Mouse (Mus musculus) CH12.LX (cell line): ENCODE results near the gene Cyp1a1. TPM values are rescaled to one million over a fixed set of nuclear protein-coding genes. Genes with fewer than 3 reads are reported as not detected.

Experiments used
- DNase-seq: peaks from one replicate; pipeline ENCODE4 v3.0.0-alpha.2; 2013; ENCODE audit errors: extremely low read depth
- H3K27ac ChIP-seq: 2 replicates; pipeline ENCODE4 v1.5.1; 2012; ENCODE audit warnings: low read depth, mild to moderate bottlenecking, control low read depth, moderate library complexity; ENCODE audit not compliant: insufficient read depth
- H3K27me3 ChIP-seq: replicated peaks from 2 replicates; pipeline ENCODE3; 2012; ENCODE audit warnings: inconsistent platforms
- H3K36me3 ChIP-seq, 2 experiments: replicated peaks in 1 of 2; 2 replicates each; pipeline versions ENCODE3 to v1.6.1; 2012; ENCODE audit warnings: inconsistent platforms in 1 of 2, low read length in 1 of 2, mild to moderate bottlenecking in 1 of 2, mixed read lengths in 1 of 2, moderate library complexity in 1 of 2; ENCODE audit not compliant: control insufficient read depth in 1 of 2, insufficient read depth in 1 of 2
- H3K4me1 ChIP-seq, 2 experiments: 2 replicates each; pipeline ENCODE4 v1.6.1; 2012; ENCODE audit warnings: inconsistent platforms in 1 of 2, moderate library complexity in 1 of 2; ENCODE audit not compliant: insufficient read depth in 2 of 2, control insufficient read depth in 1 of 2
- H3K4me2 ChIP-seq: 2 replicates; pipeline ENCODE4 v1.6.1; 2012; ENCODE audit warnings: low read depth, mild to moderate bottlenecking, control low read depth; ENCODE audit not compliant: poor library complexity, insufficient read depth, severe bottlenecking
- H3K4me3 ChIP-seq, 3 experiments: fragments of 150-350 bp in 1 of 3; sonication (generic) in 1 of 3; replicated peaks in 1 of 3; 2 replicates each; pipeline versions ENCODE3 to v1.5.1; 2011 to 2012; ENCODE audit warnings: low read depth in 2 of 3, low read length in 2 of 3, mild to moderate bottlenecking in 2 of 3, moderate library complexity in 2 of 3, control low read depth in 1 of 3, improper control_type of control experiment in 1 of 3, inconsistent platforms in 1 of 3, mixed read lengths in 1 of 3; ENCODE audit not compliant: poor library complexity in 1 of 3
- H3K79me2 ChIP-seq: replicated peaks from 2 replicates; pipeline ENCODE4 v1.6.1; 2012; ENCODE audit warnings: mild to moderate bottlenecking, moderate library complexity; ENCODE audit not compliant: control insufficient read depth, poor library complexity, insufficient read depth, severe bottlenecking; ENCODE audit errors: extremely low read depth
- H3K9ac ChIP-seq: 2 replicates; pipeline ENCODE4 v1.6.1; 2012; ENCODE audit warnings: low read depth, mild to moderate bottlenecking, control low read depth, moderate library complexity; ENCODE audit not compliant: insufficient read depth
- H3K9me3 ChIP-seq: replicated peaks from 2 replicates; pipeline ENCODE3; 2012; ENCODE audit warnings: low read length, inconsistent platforms, mixed read lengths
- BHLHE40 ChIP-seq: IDR thresholded peaks from 2 replicates; pipeline ENCODE4 v1.6.1; 2011; ENCODE audit warnings: mild to moderate bottlenecking, low read depth, low read length, improper control_type of control experiment
- CHD2 ChIP-seq: IDR thresholded peaks from 2 replicates; pipeline ENCODE4 v1.6.1; 2011; ENCODE audit warnings: low read length, improper control_type of control experiment
- CTCF ChIP-seq, 2 experiments: IDR thresholded peaks in 1 of 2; conservative IDR thresholded peaks in 1 of 2; 2 replicates each; pipeline ENCODE4 v1.5.1; 2011 to 2012; ENCODE audit warnings: low read depth in 2 of 2, low read length in 2 of 2, improper control_type of control experiment in 1 of 2, inconsistent platforms in 1 of 2, mild to moderate bottlenecking in 1 of 2, moderate library complexity in 1 of 2
- ELF1 ChIP-seq: IDR thresholded peaks from 2 replicates; pipeline ENCODE4 v1.6.1; 2014; ENCODE audit warnings: low read depth, mild to moderate bottlenecking, inconsistent platforms, low read length, improper control_type of control experiment
- ETS1 ChIP-seq: conservative IDR thresholded peaks from 2 replicates; pipeline ENCODE4 v1.6.1; 2012; ENCODE audit warnings: low read depth, mild to moderate bottlenecking, inconsistent platforms, low read length, improper control_type of control experiment, moderate library complexity
- GABPA ChIP-seq: IDR thresholded peaks from 2 replicates; pipeline ENCODE4 v1.6.1; 2012; ENCODE audit warnings: low read depth, low read length, improper control_type of control experiment, inconsistent platforms; ENCODE audit not compliant: insufficient replicate concordance
- HCFC1 ChIP-seq: IDR thresholded peaks from 2 replicates; pipeline ENCODE4 v1.6.1; 2012; ENCODE audit warnings: low read depth, mild to moderate bottlenecking, inconsistent platforms, low read length, improper control_type of control experiment
- JUN ChIP-seq: IDR thresholded peaks from 2 replicates; pipeline ENCODE4 v1.6.1; 2011; ENCODE audit warnings: low read depth, mild to moderate bottlenecking, low read length, improper control_type of control experiment, moderate library complexity; ENCODE audit not compliant: insufficient read depth
- JUND ChIP-seq: conservative IDR thresholded peaks from 2 replicates; pipeline ENCODE4 v1.6.1; 2011; ENCODE audit warnings: low read depth, low read length, improper control_type of control experiment
- MAZ ChIP-seq: IDR thresholded peaks from 2 replicates; pipeline ENCODE4 v1.6.1; 2012; ENCODE audit warnings: low read depth, mild to moderate bottlenecking, inconsistent platforms, low read length, improper control_type of control experiment, moderate library complexity
- MYC ChIP-seq: IDR thresholded peaks from 2 replicates; pipeline ENCODE4 v1.6.1; 2011; ENCODE audit warnings: low read depth, mild to moderate bottlenecking, improper control_type of control experiment, low read length
- NELFE ChIP-seq: IDR thresholded peaks from 2 replicates; pipeline ENCODE4 v1.6.1; 2011; ENCODE audit warnings: low read depth, low read length, improper control_type of control experiment
- NRF1 ChIP-seq: IDR thresholded peaks from 2 replicates; pipeline ENCODE4 v1.6.1; 2014; ENCODE audit warnings: low read depth, mild to moderate bottlenecking, inconsistent platforms, low read length, improper control_type of control experiment, moderate library complexity
- PAX5 ChIP-seq: IDR thresholded peaks from 2 replicates; pipeline ENCODE4 v1.6.1; 2012; ENCODE audit warnings: low read length, inconsistent platforms, mixed read lengths
- RAD21 ChIP-seq: IDR thresholded peaks from 2 replicates; pipeline ENCODE4 v1.6.1; 2011; ENCODE audit warnings: low read depth, mild to moderate bottlenecking, low read length, improper control_type of control experiment, moderate library complexity
- RCOR1 ChIP-seq: conservative IDR thresholded peaks from 2 replicates; pipeline ENCODE4 v1.6.1; 2012; ENCODE audit warnings: low read depth, mild to moderate bottlenecking, inconsistent platforms, low read length, improper control_type of control experiment
- SIN3A ChIP-seq: IDR thresholded peaks from 2 replicates; pipeline ENCODE4 v1.6.1; 2012; ENCODE audit warnings: low read length, improper control_type of control experiment, inconsistent platforms
- TBP ChIP-seq: conservative IDR thresholded peaks from 2 replicates; pipeline ENCODE4 v1.6.1; 2011; ENCODE audit warnings: low read depth, low read length, improper control_type of control experiment
- TCF12 ChIP-seq: IDR thresholded peaks from 2 replicates; pipeline ENCODE4 v1.6.1; 2014; ENCODE audit warnings: low read depth, mild to moderate bottlenecking, inconsistent platforms, low read length, improper control_type of control experiment
- UBTF ChIP-seq: IDR thresholded peaks from 2 replicates; pipeline ENCODE4 v1.6.1; 2012; ENCODE audit warnings: low read depth, mild to moderate bottlenecking, inconsistent platforms, low read length, improper control_type of control experiment, moderate library complexity
- USF1 ChIP-seq: IDR thresholded peaks from 2 replicates; pipeline ENCODE4 v1.6.1; 2014; ENCODE audit warnings: low read depth, mild to moderate bottlenecking, inconsistent platforms, low read length, improper control_type of control experiment
- ZKSCAN1 ChIP-seq: IDR thresholded peaks from 2 replicates; pipeline ENCODE4 v1.6.1; 2012; ENCODE audit warnings: low read depth, inconsistent platforms, low read length, improper control_type of control experiment, borderline replicate concordance
- dilution Hi-C: fragments of 300-500 bp; cut with MboI; formaldehyde crosslinking; loops from 2 replicates; pipeline ENCODE4 v1.14.3; 2020; ENCODE audit warnings: low sequenced_read_pairs; ENCODE audit not compliant: extremely low pct_unique_long_range_greater_than_20kb, extremely low pct_ligation_motif_present
- in situ Hi-C: fragments of 300-500 bp; cut with MboI; formaldehyde crosslinking; loops from 3 replicates; pipeline ENCODE4 v1.14.3; 2019; ENCODE audit warnings: low sequenced_read_pairs, low pct_ligation_motif_present, low pct_unique_long_range_greater_than_20kb, mixed read lengths
- polyA plus RNA-seq: library from polyadenylated mRNA; unstranded; fragments of >175 nt; gene quantifications from 2 replicates; pipeline ENCODE4 v1.2.1, GENCODE M21; 2012; ENCODE audit warnings: low read depth; ENCODE audit not compliant: insufficient read length
- total RNA-seq, 2 experiments: library from RNA; depleted of rRNA; stranded (reverse); fragments of 300-350 nt in 1 of 2; fragments of >200 nt in 1 of 2; gene quantifications; 2 replicates each; pipeline ENCODE4 v1.2.3; 2012 to 2014

The Cyp1a1 gene
- total and polyA plus RNA-seq, 3 experiments: 0.11 to 0.13 TPM; not detected in 1

DNA sequence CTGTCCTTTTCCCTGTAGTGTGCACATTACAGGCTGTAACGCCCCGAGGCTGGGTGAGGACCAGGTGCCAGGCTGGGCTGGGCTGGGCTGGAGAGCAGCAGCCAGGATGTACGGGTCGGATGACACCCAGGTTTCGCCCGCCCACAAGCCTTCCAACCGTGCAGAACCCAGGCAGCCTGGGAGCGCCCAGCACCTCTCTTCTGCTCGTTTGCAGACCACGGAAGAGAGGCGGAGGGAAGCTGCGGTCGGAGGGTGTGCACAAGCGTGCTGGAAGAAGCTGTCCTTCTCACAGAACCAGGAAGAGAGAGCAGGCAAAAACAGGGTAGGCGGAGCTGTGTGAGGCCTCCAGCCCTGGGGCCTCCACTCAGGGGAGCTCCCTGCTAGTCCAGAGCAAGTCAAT is 47.3 kb upstream of the Cyp1a1 start (continued):
- TF ChIP-seq CTCF (conservative IDR thresholded peaks at IDR 0.05 in 1 of 2, IDR thresholded peaks at IDR 0.05 in 1 of 2; ENCODE audit: low read depth in 2 of 2, low read length in 2 of 2) (no peak), CHD2 (no peak), MAZ (peak; percentile 82; the same call in 1 of the 2 replicates), ELF1 (peak; percentile 96), RAD21 (no peak), JUN (no peak), PAX5 (no peak), JUND (no peak)

GRCm38 (mm10) chr9:57641022-57641421 is 46.7 kb upstream of the Cyp1a1 start:
- peaks cover 3 to 24% of the 10 kb centered on the region in 2 experiments for H3K36me3 ChIP-seq
- H3K27ac ChIP-seq: peak overlapping the region; percentile 96
- dilution Hi-C loops: no loop called here
- H3K4me1 ChIP-seq: peaks cover 31 to 69% of the 10 kb centered on the region in 2 experiments
- H3K9ac ChIP-seq: 0 out of 2 replicates have a peak overlapping the region, but pooled peaks have one; percentile 7
- in situ Hi-C loops: no loop called here
- H3K79me2 ChIP-seq: peaks cover 81% of the 10 kb centered on the region
- H3K4me3 ChIP-seq: no peak overlapping the region
- no peak for TF ChIP-seq TCF12
- TF ChIP-seq MYC: no peak
- no peak for TF ChIP-seq ZKSCAN1
- TF ChIP-seq ETS1: no peak
- TF ChIP-seq USF1: no peak
- no peak for TF ChIP-seq HCFC1
- TF ChIP-seq SIN3A: no peak
- TF ChIP-seq NRF1: no peak
- TF ChIP-seq JUND: no peak
- TF ChIP-seq RCOR1: no peak
- no peak for TF ChIP-seq BHLHE40
- TF ChIP-seq UBTF: no peak
- no peak for TF ChIP-seq MAZ
- TF ChIP-seq GABPA: no peak
- TF ChIP-seq TBP: no peak
- no peak for TF ChIP-seq NELFE
- peak overlapping the region; percentile 79 for H3K4me2 ChIP-seq
- no peaks in the 10 kb centered on the region for H3K9me3 ChIP-seq
- no peak for DNase-seq
- H3K27me3 ChIP-seq: no peaks in the 10 kb centered on the region
